Mouse (Mus musculus): Measurements from ENCODE around the gene Cbln3.

Gene Cbln3

DNA sequence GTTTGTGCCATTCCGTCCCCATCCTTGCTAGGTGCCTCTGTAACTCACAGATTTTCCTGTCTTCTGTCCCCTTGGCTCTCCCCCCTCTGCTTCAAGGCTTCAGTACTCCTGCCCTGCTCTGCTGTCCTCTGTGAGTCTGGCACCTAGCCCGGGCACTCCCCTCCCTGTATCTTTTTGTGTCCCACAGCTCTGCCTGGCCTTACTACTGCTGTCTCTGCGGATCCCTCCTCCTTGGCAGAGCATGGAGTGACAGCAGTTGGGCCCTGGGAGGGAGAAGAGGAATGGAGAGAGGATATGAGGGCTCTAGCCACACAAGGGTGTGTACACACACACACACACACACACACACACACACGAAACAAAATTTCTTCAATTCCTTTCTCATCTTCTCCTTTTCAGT lies at the start of gene Cbln3:
Gene Cbln3 (minus strand): TSS at position 227 of the 400 bp plus-strand sequence.
- in situ Hi-C loops (cut with MboI, MseI) = no loop called here

DNA sequence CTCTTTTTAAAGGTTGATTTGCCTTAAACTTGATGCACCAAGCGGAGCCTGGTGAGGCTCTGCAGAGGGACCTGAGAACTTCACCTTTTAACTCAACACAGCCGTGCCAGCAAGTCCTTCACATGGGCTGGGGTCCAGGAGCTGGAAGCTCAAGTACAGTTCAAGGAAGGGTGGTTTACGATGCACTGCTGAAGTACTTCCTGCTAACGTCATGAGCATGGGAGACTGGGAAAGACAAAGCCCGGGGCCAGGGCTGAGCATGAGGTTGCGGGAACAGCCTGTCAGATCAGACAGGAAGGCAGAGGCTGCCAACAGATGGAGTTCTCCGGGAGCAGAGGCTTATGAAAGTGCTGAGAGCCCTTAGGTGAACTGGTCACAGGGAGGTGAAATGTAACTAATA lies 49.4 kb upstream of the Cbln3 start:
- in situ Hi-C loops (cut with MboI, MseI) = no loop called here

- in situ Hi-C loops (cut with MboI, MseI) = no loop called here
Observed at GRCm38 (mm10) chr14:55929263-55929997, 45.2 kb upstream of the Cbln3 start.

DNA sequence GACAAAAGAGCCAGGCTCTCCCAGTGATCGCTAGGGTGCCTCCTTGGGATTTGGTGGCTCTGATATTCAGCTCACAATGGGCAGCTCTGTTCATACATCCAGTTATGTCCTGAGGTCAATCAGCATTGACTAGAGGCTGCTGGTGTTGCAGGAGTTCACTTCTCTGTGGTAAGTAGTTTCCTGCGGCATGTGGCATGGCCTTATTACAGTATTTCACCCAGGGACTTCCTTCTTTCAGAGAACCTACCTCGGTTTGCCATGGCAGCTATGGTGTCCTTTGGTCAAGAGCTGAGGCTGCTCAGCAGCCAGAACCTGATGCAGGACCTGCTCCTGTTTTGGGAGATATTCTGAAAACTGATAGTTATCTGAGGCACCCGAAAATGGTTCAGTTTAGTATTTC lies 42.7 kb upstream of the Cbln3 start:
- in situ Hi-C loops (cut with MboI, MseI) = no loop called here

GRCm38 (mm10) chr14:55922475-55923232 lies 38.5 kb upstream of the Cbln3 start:
- in situ Hi-C loops (cut with MboI, MseI) = loop anchor here (5.0 kb wide), 2 partner anchors 45 to 100 kb away; partner anchors contain the start of gene Nfatc4

GRCm38 (mm10) chr14:55918240-55919082 lies 34.3 kb upstream of the Cbln3 start:
- in situ Hi-C loops (cut with MboI, MseI) = no loop called here

DNA sequence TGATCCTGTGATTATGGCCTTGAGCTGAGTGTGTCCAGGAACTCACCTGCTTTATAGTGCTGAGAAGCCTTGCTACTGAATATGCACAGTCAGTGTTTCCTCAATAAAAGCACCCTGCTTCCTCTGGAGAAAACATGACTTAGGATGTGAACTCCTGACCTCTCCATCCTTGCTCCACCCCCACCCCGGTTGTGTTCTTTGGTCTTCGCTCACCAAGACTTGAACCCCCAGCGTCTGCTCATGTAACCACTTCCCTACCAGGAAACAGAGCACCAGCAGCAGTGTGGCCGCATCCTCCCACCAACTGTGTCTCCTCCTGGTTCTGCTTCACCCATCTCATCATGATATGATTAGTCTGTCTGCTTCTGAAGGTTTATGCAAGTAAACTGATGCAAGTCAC lies 29.2 kb upstream of the Cbln3 start:
- in situ Hi-C loops (cut with MboI, MseI) = no loop called here

- in situ Hi-C loops (cut with MboI, MseI) = loop anchor here (10.0 kb wide), 1 partner anchor 241 kb away; the partner anchor contains the start of gene Mdp1
Observed at GRCm38 (mm10) chr14:55905518-55905917, 21.3 kb upstream of the Cbln3 start.

- in situ Hi-C loops (cut with MboI, MseI) = loop anchor here (10.0 kb wide), 1 partner anchor 236 kb away; the partner anchor contains the start of gene Mdp1
Observed at GRCm38 (mm10) chr14:55900414-55900755, 16.2 kb upstream of the Cbln3 start.

- in situ Hi-C loops (cut with MboI, MseI) = loop anchor here (10.0 kb wide), 1 partner anchor 235 kb away; the partner anchor contains the start of gene Mdp1
Observed at GRCm38 (mm10) chr14:55899701-55900413, 15.7 kb upstream of the Cbln3 start, which contains the start of gene Sdr39u1. Sdr39u1 (minus strand) TSS chr14:55900293.

DNA sequence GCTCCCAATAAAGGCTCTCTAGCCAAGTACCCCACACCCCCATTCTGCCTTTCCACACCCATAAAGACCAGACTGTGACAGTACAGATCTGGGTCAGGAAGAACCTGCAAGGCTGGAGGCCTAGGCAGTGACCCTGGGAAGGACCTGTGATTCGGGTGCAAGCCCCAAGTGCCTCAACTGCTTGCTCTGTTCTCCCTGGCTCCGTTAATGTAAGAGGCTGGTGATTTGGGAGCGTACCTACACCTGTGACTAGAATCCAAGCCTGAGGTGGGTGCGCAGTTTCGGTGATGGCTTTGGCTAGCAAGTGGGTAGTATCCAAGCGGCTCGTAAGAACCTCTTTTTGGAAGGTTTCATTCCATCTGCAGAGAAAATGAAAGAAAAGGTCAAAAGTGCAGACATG lies 14.8 kb upstream of the Cbln3 start:
- in situ Hi-C loops (cut with MboI, MseI) = no loop called here

DNA sequence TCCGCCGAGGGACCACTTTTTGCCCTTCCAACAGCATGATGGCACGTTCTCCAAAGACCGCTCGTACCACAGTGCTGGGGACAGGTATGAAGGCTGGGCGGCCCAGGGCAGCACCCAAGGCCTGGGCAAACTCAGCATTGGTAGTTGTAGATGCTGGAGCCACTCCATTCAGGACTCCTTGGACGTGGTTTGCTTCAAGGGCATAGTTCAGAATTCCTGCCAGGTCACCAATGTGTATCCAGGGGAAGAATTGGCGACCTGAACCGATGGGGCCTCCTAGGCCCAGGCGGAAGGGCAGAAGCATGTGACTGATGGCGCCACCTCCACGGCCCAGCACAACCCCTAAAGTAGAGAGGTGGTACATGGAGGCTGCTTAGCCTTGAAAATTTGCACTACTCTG lies 13.5 kb upstream of the Cbln3 start:
- in situ Hi-C loops (cut with MboI, MseI) = no loop called here

- in situ Hi-C loops (cut with MboI, MseI) = no loop called here
Observed at GRCm38 (mm10) chr14:55886571-55887382, 2.6 kb upstream of the Cbln3 start.

DNA sequence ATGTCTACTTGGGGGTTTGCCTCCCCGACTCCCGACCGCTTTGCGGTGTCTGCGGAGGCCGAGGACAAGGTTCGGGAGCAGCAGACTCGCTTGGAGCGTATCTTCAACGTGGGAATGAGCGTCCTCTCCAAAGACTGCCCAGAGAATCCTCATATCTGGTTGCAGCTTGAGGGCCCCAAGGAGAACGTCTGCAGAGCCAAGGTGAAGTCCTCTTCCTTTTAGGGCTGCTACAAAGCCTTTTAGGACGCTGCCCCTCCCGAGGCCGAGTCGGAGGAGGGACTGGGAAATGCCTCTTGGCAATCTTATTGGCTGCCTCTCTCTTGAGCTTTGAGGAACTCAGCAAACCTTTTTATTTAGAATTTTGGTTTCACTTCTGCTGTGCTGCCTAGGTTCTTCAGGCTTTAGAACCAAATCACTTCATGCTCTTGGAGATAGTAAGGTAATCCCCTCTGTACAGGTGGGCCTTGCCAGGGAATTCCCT lies 1.6 kb upstream of the Cbln3 start:
- in situ Hi-C loops (cut with MboI, MseI) = no loop called here

DNA sequence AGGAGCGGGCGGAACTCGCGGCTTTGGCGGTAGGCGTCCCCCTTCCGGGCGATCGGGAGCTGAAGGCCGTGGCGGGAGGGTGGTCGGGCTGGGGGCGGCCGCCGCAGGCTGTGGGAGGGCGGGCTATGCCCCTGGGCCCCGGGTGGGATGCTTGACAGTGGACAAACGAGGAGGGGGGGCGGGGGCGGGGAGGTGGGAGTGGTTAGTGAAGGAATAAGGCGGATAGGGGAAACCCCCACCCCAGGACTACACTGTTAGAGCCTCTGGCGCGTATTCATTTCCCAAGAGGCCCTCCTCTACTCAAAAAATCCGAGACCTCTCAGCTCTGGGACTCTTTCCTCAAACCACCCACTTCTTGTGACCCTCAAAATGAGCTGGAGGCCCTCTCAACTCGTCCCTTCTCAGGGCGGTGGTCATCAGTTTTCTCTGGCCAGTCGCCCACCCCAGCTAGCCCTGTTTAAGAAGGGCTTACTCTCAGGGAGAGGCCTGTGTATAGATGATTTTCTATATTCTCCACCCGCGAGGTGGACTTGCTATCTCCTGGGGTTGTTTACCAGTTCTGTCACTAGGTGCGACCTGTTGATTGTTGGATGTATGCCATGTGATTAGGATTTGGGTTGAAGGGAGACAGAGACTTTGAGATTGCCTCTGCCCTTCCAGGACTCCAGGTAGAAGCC lies 1.1 kb upstream of the Cbln3 start:
- in situ Hi-C loops (cut with MboI, MseI) = no loop called here

GRCm38 (mm10) chr14:55884713-55885113 lies 521 bp upstream of the Cbln3 start, which contains the start of gene Khnyn:
Khnyn (plus strand) TSS chr14:55884947.
- in situ Hi-C loops (cut with MboI, MseI) = no loop called here

DNA sequence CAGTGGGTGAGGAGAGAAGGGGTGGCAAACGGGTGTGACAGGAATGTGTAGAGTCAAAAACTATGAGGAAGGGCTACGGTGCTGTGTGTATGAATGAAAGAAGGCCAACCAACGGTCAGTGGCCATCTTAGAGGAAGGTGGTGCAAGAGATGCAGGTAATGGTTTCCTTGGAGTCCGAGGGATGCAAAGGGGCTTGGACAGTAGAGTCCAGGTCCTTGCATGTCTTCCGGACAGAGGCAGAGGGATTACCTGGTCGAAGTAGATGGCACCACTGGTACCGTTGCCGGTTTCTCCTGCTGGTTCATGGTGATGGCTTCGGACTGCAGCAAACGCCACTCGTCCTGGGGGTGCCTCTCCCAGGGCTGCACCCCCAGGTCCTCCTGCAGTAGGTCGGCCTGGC lies 529 bp downstream of the Cbln3 start:
- in situ Hi-C loops (cut with MboI, MseI) = no loop called here

GRCm38 (mm10) chr14:55883149-55883661 lies 987 bp downstream of the Cbln3 start:
- in situ Hi-C loops (cut with MboI, MseI) = no loop called here

GRCm38 (mm10) chr14:55882171-55882641 lies 2.0 kb downstream of the Cbln3 start:
- in situ Hi-C loops (cut with MboI, MseI) = no loop called here

Data from regulatory T cell (primary cell).